18 mouse cellular contexts compared by ENCODE assay signal in the genomic region with DNA sequence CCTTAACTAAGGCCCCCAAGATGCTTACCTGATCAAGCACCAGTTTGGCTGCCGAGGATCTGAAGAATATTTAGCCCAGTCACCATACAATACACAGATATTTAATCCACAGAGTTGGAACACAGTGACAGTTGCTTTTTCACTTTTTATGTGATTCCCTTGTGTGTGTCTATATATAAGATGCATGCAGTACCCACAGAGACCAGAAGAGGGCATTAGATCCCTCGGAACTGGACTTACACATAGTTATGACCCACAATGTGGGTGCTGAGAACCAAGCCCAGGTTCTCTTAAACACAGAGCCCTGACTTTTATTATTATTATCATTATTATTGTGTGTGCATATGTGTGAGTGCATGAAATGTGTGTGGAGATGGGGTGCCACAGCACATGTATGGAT.
A peak's percentile ranks its signal among the peaks of the same experiment; 100 is the strongest.
DNase-seq lines count a peak whose midpoint lies in the region; ATAC-seq and TF ChIP-seq lines count a peak whose summit lies in the region.
"Had no signal": no experiment of that assay in that cellular context is flagged by ENCODE, and none has a peak within 500 bp of the region (broad histone marks: within the 10 kb centered on the region; RNA-seq: fewer than 3 reads in every experiment).

No protein-coding gene starts in this region.

- ATAC-seq in CD4-positive, CD25-positive, alpha-beta regulatory T cell, adult 4 months = no peak
- no peak for ATAC-seq in liver, embryonic 14.5 days (ENCODE audit: insufficient read depth)
- ATAC-seq in liver, embryonic 11.5 days (replicated peaks; ENCODE audit: low FRiP score) = no peak
- no peak for ATAC-seq in frontal cortex, adult (ENCODE audit: low TSS enrichment)
- ATAC-seq: forebrain, postnatal 0 days; intestine, embryonic 15.5 days had no signal

- no peaks in the 10 kb centered on the region for H3K4me1 ChIP-seq in liver, embryonic 14.5 days (replicated peaks; ENCODE audit: control insufficient read depth in 2 of 2, insufficient read depth in 2 of 2, low read length in 1 of 2)
- H3K4me1 ChIP-seq in liver, embryonic 11.5 days (replicated peaks; ENCODE audit: control insufficient read depth, insufficient read depth, low read length) = no peaks in the 10 kb centered on the region
- no peaks in the 10 kb centered on the region for H3K4me1 ChIP-seq in ES-Bruce4 (ENCODE audit: control insufficient read depth, insufficient read depth, low read length)
- H3K4me1 ChIP-seq: hindbrain, embryonic 12.5 days; intestine, embryonic 15.5 days; limb, embryonic 13.5 days; neural tube, embryonic 12.5 days; stomach, embryonic 15.5 days had no signal

- peak; percentile 12 for DNase-seq in CD4-positive, CD25-positive, alpha-beta regulatory T cell, adult 2 months (ENCODE audit: low read depth, low spot score)
- DNase-seq in liver, embryonic 14.5 days (ENCODE audit: low read depth in 3 of 3, low spot score in 3 of 3) = no peak
- no peak for DNase-seq in liver, embryonic 11.5 days (ENCODE audit: low spot score)
- DNase-seq in naive thymus-derived CD4-positive, alpha-beta T cell, adult 2 months (ENCODE audit: low read depth) = peak; percentile 8
- no peak for DNase-seq in urinary bladder, adult 2 months (ENCODE audit: low spot score)
- DNase-seq: cerebellum, adult 9-11 months; forebrain, postnatal 0 days; kidney, postnatal 14 days; lung, adult 18-20 months; spleen, adult 18-20 months had no signal

- no peak overlapping the region for H3K4me2 ChIP-seq in liver, embryonic 14.5 days (ENCODE audit: low read depth)
- H3K4me2 ChIP-seq in liver, embryonic 11.5 days = no peak overlapping the region
- H3K4me2 ChIP-seq: hindbrain, embryonic 12.5 days; intestine, embryonic 15.5 days; limb, embryonic 13.5 days; neural tube, embryonic 12.5 days; stomach, embryonic 15.5 days had no signal

- TF ChIP-seq CTCF in liver, embryonic 14.5 days (IDR thresholded peaks at IDR 0.05; ENCODE audit: low read depth) = peak; percentile 43
- no peak for TF ChIP-seq CTCF in ES-Bruce4 (IDR thresholded peaks at IDR 0.05; ENCODE audit: low read depth, low read length)

- no peak for TF ChIP-seq EP300 in liver, embryonic 14.5 days (IDR thresholded peaks at IDR 0.05; ENCODE audit: low read depth)
- no peak for TF ChIP-seq EP300 in ES-Bruce4 (IDR thresholded peaks at IDR 0.05; ENCODE audit: insufficient read depth, low read depth, low read length)

- H3K4me3 ChIP-seq in liver, embryonic 14.5 days (ENCODE audit: insufficient read depth in 1 of 2, low read depth in 2 of 2, low read length in 2 of 2) = no peak overlapping the region
- no peak overlapping the region for H3K4me3 ChIP-seq in liver, embryonic 11.5 days (ENCODE audit: low read depth, low read length)
- no peak overlapping the region for H3K4me3 ChIP-seq in ES-Bruce4 (ENCODE audit: low read depth, low read length)
- H3K4me3 ChIP-seq: hindbrain, embryonic 12.5 days; intestine, embryonic 15.5 days; limb, embryonic 13.5 days; neural tube, embryonic 12.5 days; stomach, embryonic 15.5 days had no signal

- no peak overlapping the region for H3K27ac ChIP-seq in liver, embryonic 14.5 days
- H3K27ac ChIP-seq in liver, embryonic 11.5 days (ENCODE audit: low read depth, low read length) = no peak overlapping the region
- peak overlapping the region; percentile 72; the same call in 1 of the 2 replicates for H3K27ac ChIP-seq in ES-Bruce4 (ENCODE audit: insufficient read depth, low read length)
- H3K27ac ChIP-seq: hindbrain, embryonic 12.5 days; intestine, embryonic 15.5 days; limb, embryonic 13.5 days; neural tube, embryonic 12.5 days; stomach, embryonic 15.5 days had no signal

- no peaks in the 10 kb centered on the region for H3K36me3 ChIP-seq in liver, embryonic 14.5 days (replicated peaks; ENCODE audit: control insufficient read depth, insufficient read depth, low read depth)
- H3K36me3 ChIP-seq in liver, embryonic 11.5 days (ENCODE audit: control insufficient read depth, insufficient read depth, low read length) = no peaks in the 10 kb centered on the region
- H3K36me3 ChIP-seq in ES-Bruce4 (ENCODE audit: control insufficient read depth, insufficient read depth, low read length, poor library complexity, severe bottlenecking) = no peaks in the 10 kb centered on the region; the same call in 1 of the 2 replicates
- H3K36me3 ChIP-seq: hindbrain, embryonic 12.5 days; intestine, embryonic 15.5 days; limb, embryonic 13.5 days; neural tube, embryonic 12.5 days; stomach, embryonic 15.5 days had no signal

- no peaks in the 10 kb centered on the region for H3K27me3 ChIP-seq in liver, embryonic 14.5 days (ENCODE audit: control insufficient read depth, insufficient read depth, low read length)
- H3K27me3 ChIP-seq in liver, embryonic 11.5 days (replicated peaks; ENCODE audit: control insufficient read depth, insufficient read depth, low read length) = no peaks in the 10 kb centered on the region
- H3K27me3 ChIP-seq in ES-Bruce4 (ENCODE audit: control insufficient read depth, insufficient read depth, low read length, poor library complexity, severe bottlenecking) = no peaks in the 10 kb centered on the region; the same call in 1 of the 2 replicates
- H3K27me3 ChIP-seq: hindbrain, embryonic 12.5 days; intestine, embryonic 15.5 days; limb, embryonic 13.5 days; neural tube, embryonic 12.5 days; stomach, embryonic 15.5 days had no signal

- no peaks in the 10 kb centered on the region; the same call in 1 of the 2 replicates for H3K9me3 ChIP-seq in liver, embryonic 14.5 days (ENCODE audit: control insufficient read depth, low read length)
- peaks cover 4% of the 10 kb centered on the region; the same call in 1 of the 2 replicates for H3K9me3 ChIP-seq in liver, embryonic 11.5 days (ENCODE audit: control insufficient read depth, low read length)
- H3K9me3 ChIP-seq in ES-Bruce4 (replicated peaks; ENCODE audit: control insufficient read depth, insufficient read depth, low read length, poor library complexity, severe bottlenecking) = peaks cover 18% of the 10 kb centered on the region
- H3K9me3 ChIP-seq: intestine, embryonic 15.5 days; stomach, embryonic 15.5 days had no signal

- WGBS in liver, embryonic 14.5 days (ENCODE audit: insufficient replicate concordance) = 79% methylated on average over 2 of the region's 2 CpGs
- WGBS in liver, embryonic 11.5 days = 93% methylated on average over 2 of the region's 2 CpGs

- no peak for TF ChIP-seq POLR2A in ES-Bruce4 (IDR thresholded peaks at IDR 0.05; ENCODE audit: insufficient read depth, low read length)

- H3K9ac ChIP-seq in liver, embryonic 14.5 days (replicated peaks) = no peak overlapping the region
- no peak overlapping the region for H3K9ac ChIP-seq in liver, embryonic 11.5 days (ENCODE audit: low read depth, low read length)
- no peak overlapping the region for H3K9ac ChIP-seq in ES-Bruce4 (ENCODE audit: low read depth, poor library complexity, severe bottlenecking)
- H3K9ac ChIP-seq: forebrain, postnatal 0 days; hindbrain, embryonic 12.5 days; intestine, embryonic 15.5 days; limb, embryonic 13.5 days; neural tube, embryonic 12.5 days; stomach, embryonic 15.5 days had no signal

Comparison
In these comparisons a context has a peak if more than half of its experiments do, and no peak if none do; other contexts are left out.
1. DNase-seq: peak in CD4-positive, CD25-positive, alpha-beta regulatory T cell, adult 2 months (single experiment) and naive thymus-derived CD4-positive, alpha-beta T cell, adult 2 months (single experiment); none in liver, embryonic 14.5 days (0 of 3), liver, embryonic 11.5 days (single experiment) and urinary bladder, adult 2 months (single experiment).